Mouse (Mus musculus): Measurements from ENCODE around the gene Faf1.

Gene Faf1

DNA sequence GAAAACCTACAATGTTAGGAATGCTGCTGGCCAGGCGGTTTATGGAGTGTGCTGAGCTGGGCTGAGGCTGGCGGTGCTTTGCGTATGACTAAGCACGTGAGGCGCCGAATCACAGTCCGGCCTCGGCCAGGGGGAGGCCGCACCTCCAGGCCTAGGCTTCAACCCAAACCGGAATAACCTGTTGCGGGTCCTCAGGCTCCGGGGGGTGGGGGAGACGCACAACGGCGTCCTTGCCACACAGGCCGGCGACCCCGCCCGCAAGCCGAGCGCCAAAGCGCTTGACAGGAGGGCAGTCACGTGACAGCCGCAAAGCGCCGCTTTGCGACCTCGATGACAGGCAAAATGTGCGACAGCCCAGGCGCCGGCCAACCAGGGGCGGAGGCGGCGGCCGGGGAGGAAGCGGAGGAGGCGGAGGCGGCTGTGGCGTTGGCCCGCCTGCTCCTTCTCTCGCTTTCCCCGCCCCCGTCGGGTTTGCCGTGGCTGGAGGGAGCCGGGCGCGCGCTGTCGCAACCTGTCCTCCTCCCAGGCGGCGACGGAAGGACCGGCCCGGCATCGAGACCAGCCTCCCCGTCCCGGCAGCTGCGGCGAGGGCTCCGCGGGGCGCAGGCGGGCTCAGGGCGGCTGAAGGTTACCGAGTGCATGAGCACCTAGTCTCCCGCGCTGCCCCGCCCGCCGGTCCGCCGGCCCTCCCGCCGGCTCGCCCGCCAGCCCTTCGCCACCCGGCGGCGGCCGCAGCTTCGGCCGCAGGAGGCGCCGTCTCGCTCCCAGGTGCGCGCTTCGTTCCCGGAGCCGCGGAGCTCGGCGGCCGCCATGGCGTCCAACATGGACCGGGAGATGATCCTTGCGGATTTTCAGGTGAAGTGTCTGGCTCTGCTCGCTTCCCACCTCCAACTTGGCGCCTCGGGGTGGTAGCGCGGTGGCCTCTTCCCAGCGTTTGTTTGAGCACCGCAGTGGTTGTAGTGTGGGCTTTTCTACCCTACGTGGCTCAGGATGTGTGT lies at the start of gene Faf1:
Gene Faf1, plus strand, starts transcription at position 371 of the 998 bp plus-strand sequence.
- DNase-seq (ENCODE audit: low read depth, low spot score), result peak; percentile 91

DNA sequence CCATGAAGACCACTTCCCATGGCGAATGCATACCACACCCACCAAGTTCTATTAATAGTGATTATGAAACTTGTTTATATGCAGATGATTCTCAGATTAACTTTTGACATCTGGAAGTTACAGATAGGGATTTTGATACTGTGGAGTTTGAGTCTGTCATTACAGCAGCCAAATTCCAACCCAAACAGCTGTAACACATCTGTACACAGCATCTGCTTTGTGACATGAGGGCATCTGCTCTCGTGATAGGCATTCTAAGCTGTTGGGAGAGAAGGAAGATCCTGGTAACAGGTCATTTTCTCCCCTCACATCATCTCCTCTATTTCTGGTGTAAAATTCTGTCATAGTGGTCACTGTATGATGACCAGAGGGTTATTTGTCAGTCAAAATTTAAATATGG lies 46.2 kb upstream of the Faf1 start:
- no peak for DNase-seq (ENCODE audit: low read depth, low spot score)

DNA sequence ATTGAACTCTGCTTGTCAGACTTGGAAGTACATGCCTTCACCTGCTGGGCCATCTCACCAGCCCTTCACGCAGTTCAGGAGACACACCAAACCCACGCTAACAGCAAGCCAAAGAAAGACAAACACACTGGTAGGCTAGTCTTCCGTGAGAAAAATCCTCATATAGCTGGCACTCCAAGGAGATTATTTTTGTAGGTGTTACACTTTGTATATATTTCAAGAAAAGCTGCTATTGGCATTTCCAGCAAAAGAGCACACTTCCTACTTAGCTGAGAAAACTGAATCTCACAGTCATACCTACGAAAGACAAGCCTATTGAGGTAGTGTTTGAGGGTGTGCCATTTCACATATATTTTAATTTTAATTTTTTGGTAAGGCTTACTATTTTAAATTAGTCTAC lies 45.4 kb upstream of the Faf1 start:
- DNase-seq (ENCODE audit: low read depth, low spot score), result no peak

DNA sequence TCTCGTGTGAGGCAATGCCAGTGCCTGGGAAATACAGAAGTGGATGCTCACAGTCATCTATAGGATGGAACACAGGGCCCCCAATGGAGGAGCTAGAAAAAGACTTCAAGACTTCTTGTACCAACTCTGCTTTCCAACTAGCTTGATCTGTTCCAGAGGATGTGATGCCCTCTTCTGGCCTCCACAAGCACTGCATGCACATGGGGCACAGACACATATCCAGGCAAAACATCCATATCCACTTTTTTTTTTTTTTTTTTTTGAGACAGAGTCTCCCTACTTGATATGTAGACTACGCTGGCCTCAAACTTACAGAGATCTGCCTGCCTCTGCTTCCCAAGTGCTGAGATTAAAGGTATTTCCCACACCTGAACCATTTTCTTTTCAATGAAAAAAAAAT lies 41.4 kb upstream of the Faf1 start:
- DNase-seq (ENCODE audit: low read depth, low spot score), result no peak

DNA sequence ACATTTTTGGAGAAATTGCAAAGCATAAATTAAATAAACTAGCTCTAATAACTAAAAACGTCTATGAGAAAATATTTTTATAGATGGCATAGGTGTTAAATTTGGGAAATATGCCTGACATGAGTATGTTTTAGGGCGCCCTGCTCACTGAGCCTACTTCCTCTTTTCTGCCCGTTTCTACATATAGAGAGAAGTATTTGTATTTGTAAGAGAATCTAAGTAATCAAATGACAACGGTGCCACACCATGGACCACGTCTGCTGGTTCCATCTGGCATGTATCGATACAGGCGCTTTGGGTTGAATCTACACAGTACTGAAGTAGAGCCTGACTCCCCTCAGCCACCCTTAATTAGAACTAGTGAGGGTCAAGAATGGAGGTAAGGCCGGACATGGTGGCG lies 37.0 kb upstream of the Faf1 start:
- DNase-seq (ENCODE audit: low read depth, low spot score), result no peak

DNA sequence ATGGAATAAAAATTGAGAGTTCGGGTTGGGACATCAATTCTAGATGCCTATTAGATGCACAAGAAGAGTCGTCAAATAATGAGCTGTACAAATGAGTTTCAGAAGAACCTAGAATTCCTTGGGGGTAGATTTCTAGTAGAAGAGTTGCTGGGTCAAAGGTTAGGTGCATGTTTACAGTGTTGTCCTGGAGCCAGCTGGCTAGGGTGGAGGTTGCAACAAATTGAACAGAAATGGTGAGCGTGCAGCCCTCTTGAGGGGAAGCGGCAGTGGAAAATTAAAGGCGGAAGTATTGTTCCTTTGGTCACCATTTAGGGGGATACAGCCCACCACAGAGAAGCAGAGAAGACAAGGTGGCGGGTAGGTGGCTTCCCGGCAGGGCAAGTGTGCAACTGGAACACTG lies 36.2 kb upstream of the Faf1 start:
- DNase-seq (ENCODE audit: low read depth, low spot score), result no peak

DNA sequence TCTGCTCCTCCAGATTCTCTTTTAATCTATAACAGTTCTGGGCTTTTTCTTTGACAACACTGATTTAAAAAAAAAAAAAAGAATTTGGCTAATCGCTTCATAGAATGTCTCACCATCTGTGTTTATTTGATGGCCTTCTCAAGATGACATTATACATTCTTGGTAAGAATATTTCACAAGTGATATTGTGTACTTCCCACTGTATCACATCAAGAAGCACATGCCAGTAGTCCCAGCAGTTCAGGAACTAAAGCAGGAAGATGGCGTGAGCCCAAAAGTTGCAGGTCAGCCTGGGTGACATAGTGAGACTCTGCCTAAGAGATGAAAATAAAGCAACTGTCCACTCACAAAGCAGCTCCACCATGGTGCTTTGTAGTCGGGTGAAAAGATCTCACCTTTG lies 34.9 kb upstream of the Faf1 start:
- no peak for DNase-seq (ENCODE audit: low read depth, low spot score)

DNA sequence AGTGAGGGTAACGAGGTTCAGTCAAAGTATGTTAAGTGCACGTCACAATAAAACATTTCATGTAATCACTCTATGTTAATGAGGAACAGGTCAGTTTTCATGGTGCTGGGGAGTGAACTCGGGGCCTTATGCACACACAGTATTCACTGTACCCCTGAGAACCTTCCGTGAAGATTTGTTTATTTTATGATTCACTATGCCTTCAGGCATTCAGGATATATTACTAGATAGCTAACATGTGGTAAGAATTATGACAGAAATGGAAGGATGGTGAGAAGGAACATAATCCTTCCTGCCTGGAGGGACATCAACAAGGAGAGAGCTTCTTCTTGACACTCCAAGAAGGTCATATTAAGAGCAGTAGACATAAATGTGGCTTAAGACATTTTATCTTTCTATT lies 29.1 kb upstream of the Faf1 start:
- DNase-seq (ENCODE audit: low read depth, low spot score), result no peak

DNA sequence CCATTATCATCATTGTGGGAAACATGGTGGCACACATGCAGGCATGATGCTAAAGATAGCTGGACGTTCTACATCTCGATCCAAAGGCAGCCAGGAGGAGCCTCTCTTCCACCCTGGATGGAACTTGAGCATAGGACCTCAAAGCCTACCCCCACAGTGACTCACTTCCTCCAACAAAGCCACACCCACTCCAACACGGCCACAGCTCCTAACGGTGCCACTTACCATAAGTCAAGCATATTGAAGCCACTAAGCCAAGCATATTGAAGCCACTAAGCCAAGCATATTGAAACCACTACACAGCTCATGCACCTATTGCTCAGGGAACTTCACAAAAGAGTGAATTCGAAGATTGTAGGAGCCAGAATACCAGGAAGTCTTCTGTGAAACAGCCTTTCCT lies 27.1 kb upstream of the Faf1 start:
- DNase-seq (ENCODE audit: low read depth, low spot score), result no peak

DNA sequence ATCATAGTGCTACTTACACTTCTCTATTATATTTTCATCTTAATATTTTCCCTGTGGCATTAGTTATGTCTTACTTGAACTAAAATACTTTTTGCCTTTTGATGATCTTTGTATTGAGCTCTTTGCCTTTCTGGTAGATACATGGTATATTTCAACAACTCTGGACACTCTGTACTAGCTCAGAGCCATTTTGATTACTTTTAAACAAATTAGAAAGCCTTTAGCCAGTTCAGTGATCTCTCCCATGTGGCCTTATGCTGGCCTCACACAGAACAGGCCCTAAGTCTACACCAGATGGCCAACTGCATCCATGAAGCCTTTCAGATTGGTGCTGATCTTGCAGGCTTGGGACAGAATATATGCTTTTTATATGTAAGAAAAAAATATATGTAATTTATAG lies 23.1 kb upstream of the Faf1 start:
- no peak for DNase-seq (ENCODE audit: low read depth, low spot score)

DNA sequence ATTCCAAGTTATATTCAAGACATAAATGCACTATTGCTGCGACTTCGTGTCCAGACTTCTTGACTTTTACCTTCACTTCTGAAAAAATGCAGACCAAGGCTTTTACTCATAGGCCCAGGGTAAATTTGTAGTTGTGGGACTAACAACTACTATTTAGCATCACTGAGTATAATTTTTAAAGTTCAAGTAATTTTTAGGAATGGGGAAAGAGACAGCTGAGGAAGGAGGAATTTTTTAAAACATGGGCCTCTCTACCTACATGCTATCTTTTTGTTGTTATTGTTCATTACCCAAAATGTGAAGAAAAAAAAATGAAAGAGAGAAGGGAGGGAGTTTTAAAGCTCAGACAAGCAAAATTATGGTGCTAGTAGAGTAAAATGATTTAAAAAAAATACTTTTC lies 21.7 kb upstream of the Faf1 start:
- DNase-seq (ENCODE audit: low read depth, low spot score), result no peak

DNA sequence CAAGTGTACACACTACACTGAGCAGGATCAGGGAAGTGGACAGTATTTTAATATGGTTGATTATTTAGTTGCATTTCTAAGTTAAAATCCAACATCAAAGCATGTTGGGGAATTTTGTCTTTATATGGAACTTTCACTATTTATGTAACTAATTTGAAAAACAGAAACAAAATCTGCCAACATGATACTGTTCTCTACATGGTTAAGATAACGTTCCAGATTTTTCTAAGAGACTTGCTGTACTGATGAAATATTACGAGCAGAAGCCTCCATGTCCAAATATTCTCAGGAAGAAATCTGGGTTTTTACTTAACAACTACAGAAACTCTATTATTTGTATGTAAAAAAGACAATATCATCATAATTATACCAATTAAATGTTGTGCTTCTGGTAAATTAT lies 20.6 kb upstream of the Faf1 start:
- DNase-seq (ENCODE audit: low read depth, low spot score), result no peak

DNA sequence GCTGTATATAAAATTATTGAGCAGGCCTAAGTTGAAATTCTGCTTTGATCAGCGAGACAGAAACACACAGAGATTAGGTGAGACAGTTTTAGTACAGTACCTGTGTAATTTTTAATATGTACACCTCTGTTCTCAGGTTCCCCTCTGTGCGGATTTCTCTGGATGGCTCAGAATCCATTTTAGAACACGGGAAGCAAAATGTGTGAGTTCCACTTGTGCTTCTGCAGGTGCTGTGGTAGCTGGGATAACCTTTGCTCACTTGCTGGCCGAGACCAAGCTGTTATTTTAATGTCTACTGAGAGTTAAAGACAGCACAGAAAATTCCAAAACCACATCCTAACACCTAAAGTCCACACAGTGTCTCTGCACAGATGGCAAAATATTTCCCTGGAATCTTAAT lies 20.1 kb upstream of the Faf1 start:
- DNase-seq (ENCODE audit: low read depth, low spot score), result no peak

DNA sequence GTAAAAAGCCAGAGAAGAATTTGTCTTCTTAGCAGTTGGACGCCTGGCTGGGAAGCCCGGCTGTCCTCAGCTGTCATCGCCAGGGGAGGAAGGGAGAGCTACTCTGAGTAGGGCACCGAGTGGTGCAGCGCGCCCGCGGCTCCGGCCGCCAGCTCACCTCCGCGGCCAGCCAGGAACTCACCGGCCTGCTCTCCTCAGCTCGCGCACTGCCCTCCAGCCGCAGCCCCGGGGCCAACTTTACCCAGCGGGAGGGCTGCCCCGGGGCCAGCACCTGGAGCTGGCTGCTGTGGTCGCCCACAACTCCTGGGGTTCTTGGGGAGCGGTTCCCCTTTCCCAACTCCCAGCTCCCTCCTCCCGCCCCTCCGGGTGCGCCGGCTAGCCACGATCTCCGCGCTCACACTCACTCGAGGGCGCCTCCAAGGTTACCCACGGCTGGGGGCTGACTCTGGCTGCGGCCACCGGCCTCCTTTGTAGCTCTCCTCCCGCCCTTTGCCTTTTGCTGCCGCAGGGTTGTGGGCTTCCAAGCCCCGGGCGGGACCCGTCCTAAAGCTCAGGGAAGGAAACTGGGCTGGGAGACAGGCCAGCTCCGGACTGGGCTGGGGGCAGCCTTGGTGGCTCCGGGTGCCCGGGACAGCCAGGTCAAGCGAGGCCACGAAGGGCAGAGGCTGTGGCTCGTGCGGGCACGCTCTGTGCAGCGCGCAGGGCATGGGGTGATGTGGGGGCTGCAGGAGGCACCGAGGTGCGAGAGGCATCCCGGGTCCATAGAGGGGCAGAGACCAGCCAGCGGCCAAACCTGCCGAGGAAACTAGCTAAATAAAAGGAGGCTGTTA lies 19.2 kb upstream of the Faf1 start:
- no peak for DNase-seq (ENCODE audit: low read depth, low spot score)

DNA sequence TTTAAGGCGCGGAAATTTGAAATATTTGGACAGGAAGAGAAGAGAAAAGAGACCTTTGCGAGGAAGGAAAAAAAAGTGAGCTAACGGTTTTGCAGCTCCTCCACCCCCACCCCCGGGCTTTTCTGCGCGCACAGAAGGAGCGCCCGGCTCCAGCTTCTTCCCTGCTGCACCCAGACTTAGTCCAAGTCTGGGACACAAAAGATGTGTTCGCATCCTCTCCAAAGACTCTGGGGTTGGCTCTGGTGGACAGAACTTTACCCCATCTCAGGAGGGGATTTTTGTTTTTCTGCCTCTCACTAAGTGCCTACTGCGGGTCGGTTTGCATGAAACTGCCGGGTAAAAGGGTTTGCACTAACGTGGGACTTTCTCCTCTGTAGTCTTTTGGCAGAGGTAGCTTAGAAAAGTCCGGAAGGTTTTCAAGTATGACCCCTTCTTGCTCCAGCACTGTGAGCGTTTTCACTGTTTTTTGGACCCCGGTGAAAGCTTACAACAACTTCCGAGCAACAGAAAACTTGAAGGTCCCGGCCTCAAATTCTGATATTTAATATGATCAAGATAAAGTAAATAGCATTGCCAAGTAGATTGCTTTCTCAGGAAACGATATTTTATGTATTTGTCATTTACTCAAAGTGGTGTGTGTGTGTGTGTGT lies 18.4 kb upstream of the Faf1 start:
- no peak for DNase-seq (ENCODE audit: low read depth, low spot score)

DNA sequence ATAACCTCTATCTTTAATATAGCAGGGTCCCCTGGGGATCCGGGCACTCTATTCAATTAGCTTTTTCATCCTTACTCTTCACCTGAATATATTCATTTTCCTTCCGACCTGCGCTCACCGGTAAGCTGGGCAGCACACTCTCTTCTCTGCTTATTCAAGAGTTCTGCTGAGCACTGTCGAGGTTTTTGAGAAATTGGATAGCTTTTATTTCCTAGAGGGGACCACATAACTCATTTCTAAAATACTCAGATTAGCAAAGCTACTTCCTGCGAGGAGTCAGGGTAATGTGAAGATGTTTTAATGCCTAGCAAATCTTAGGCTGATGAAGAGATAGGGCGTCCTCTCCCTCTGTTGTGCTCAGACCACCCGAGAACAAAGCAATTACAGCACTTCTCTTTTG lies 17.6 kb upstream of the Faf1 start:
- no peak for DNase-seq (ENCODE audit: low read depth, low spot score)

DNA sequence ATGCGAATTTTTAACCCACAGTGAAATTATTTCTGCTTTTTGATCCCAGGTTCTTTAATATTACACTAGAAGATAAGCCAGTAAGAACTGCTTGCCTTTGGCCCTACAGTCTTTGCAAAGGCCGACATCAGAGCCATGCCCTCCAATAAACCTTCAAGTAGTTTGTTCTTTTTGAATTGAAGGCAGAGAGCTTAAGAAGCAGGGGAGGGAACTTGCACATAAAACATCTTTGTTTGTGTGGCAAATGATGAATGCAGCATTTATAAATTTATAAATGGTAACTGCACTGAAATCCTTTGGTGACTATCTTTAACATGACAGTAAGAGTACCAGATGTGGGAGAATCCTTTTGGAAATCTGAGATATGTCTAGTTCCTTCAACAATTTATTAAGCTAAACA lies 16.8 kb upstream of the Faf1 start:
- no peak for DNase-seq (ENCODE audit: low read depth, low spot score)

DNA sequence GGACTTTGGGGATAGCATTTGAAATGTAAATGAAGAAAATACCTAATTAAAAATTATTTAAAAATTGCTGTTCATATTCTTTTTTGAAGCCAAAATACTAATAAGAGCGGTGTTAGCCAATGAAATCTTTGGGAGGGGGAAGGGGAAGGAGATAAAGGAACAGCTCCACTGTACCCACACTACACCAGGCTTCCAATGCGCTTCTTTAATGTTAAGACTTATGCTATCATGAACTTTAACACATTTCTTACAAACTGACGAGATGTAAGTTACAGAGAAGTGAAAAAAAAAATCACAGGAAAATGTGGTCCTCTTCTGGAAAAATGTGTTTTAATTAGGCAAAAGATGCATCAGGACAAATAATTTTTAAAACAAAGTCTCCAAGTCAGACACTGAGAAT lies 15.8 kb upstream of the Faf1 start:
- DNase-seq (ENCODE audit: low read depth, low spot score), result no peak

DNA sequence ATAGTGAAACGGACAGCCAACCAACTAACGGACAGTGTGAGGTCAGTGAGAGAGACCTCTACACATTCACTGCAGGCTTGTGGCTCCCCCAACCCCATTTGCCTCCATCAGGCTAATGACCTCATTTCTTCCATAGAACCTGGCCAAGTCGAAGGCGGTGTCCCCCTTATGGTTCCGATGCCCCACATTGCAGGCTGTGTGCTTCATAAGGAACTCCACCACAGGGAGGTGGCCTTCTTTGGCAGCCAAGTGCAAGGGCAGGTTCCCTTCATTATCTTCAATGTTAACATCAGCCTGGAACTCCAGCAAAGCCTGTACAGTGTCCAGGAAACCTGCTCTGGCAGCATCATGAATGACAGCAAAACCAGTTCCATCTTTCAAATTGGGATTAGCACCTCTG lies 15.2 kb upstream of the Faf1 start:
- DNase-seq (ENCODE audit: low read depth, low spot score), result no peak

DNA sequence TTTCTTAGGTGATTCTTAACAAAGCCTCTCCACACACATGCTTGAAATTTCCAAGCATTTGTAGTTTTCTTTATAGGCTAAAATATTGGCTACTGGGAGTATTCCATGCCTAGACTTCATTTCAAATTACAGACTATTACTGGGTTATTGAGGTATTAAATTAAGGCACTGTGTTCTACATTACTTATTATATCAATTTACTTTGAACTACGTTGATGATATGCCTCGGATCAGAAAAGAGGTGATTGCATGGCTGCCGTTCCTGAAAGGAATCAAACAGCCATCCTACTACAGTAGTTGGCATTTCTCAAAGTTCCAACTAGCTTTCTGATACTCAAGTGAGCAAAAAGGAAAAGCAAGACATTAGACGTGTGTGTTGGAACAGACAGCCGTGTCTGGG lies 14.1 kb upstream of the Faf1 start:
- DNase-seq (ENCODE audit: low read depth, low spot score), result no peak

DNA sequence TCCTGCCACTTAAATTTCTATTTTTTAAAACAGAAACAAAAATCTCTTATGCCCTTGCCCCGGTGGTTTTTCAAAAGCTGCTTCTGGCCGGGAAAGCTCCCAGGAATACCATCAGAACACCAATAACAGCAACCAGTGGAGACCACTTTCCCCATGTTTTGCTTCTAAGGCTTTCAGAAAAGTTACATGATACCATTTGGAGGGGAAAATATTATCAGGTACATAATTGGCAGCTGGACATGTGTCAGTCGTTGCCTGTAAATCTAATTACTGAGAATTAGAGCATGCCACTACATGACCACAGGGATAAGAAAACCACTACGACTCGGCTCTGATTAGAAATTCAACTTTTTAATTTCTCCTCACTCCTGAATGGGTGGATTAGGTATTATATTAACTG lies 12.3 kb upstream of the Faf1 start:
- DNase-seq (ENCODE audit: low read depth, low spot score), result no peak
